Mouse (Mus musculus) embryo, embryonic 10 days (tissue): ENCODE measurements around the gene 2210011C24Rik.
A peak's percentile ranks its signal among the peaks of the same experiment; 100 is the strongest.
"Not testable (repeated sequence)": the region's sequence is repeated elsewhere in the genome, so short reads cannot be mapped to it uniquely, and the experiment has no call there.

Source experiments
- DNase-seq: peaks from one replicate; pipeline ENCODE4 v3.0.0-alpha.2; 2015; ENCODE audit warnings: low spot score

2210011C24Rik gene

DNA sequence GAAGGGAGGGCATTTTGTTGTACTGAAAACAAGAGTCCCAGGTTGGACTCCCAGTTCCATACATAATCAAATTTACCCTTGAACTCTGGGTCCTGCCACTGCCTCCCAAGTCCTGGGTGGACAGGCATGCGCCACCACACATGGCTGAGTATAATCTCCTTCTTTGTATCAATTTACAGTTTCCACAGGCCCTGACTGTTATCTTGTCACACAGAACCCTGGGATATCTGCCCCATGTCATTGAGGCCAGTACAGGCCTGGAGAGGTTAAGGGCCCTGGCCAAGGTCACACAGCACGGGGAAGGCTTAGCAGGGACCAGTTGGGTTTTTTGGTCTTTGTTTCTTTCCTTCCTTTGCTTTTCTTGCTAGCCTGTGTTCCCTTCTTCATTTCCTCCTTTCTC, 19.5 kb downstream of the 2210011C24Rik start:
- no peak for DNase-seq

DNA sequence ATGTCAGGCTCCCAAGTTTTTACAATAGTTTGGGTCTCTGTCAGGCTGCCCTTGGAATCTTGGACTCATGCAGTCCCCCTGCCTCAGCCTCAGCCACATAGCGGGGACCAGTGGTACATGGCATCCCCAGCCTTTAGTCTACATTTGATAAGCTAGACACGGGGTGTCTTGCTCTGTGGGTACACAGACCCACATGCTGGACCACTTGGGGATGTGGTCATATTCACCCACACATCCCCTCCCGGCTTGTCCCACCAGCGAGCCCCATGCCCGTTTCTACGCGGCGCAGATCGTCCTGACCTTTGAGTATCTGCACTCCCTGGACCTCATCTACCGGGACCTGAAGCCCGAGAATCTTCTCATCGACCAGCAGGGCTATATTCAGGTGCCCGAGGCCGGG, 21.8 kb downstream of the 2210011C24Rik start:
- DNase-seq = no peak

DNA sequence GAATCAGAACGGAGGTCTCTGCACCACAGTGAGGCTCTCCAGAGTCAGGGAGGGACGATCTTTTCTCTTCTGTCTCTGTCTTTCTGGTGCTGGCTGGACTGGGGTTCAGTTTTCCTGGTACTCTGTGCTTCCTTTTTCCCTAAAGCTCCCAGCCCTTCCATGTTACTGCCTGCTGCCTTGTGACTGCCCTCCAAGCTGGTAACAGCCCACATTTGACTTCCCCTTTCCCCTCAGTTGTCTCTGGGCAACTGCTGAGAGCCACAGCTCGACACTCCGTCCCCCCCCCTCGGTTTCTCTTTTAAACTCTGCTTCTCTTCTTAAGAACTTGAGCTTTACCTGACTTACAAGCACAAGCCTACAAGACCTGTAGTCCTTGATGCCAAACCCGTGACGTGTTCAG, 22.7 kb downstream of the 2210011C24Rik start:
- DNase-seq = no peak

DNA sequence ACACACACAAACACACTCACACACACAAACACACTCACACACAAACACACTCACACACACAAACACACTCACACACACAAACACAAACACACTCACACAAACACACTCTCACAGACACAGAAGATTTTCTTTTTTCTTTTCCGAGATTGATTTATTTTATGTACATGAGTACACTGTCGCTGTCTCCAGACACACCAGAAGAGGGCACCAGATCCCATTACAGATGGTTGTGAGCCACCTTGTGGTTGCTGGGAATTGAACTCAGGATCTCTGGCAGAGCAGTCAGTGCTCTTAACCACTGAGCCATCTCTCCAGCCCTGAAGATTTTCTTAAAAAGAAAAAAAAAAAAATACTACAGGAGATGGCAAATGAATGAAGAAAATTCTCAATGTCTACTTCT, 28.7 kb downstream of the 2210011C24Rik start:
- DNase-seq = not testable (repeated sequence)

DNA sequence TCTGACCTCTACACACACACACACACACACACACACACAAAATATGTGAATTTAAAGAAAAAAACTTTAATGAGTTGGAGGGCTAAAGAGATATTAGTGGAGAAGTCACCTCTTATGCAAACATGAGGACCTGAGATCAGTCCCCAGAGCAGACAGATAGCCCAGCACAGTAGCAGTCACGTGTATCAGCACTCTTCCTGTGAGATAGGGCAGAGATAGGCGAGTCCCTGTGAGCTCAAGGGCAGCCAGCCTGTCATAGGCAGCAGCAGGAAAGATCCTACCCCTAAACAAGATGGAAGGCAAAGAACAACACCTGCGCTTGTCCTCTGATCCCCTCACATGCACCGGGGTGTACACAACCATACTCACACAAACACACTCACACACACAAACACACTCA, 29.5 kb downstream of the 2210011C24Rik start:
- no peak for DNase-seq

DNA sequence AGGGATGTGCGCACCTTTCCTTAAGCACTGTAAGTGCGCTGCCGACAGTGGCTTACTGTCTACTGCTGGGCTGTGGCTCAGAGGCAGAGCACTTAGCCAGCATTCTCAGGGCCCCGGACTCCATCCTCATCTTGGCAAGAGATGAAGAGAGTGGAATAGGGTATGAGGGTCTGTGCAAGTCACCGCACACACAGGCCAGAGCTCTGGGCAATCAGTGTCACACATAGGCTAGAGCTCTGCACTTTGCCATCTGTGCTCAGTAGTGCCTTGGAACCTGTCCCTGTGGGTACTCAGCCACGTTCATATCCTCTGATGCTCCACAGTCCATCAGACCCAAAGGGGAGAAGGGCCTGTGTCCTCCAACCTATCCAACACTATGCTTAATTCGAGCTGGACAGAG, 30.4 kb downstream of the 2210011C24Rik start:
- DNase-seq = no peak

DNA sequence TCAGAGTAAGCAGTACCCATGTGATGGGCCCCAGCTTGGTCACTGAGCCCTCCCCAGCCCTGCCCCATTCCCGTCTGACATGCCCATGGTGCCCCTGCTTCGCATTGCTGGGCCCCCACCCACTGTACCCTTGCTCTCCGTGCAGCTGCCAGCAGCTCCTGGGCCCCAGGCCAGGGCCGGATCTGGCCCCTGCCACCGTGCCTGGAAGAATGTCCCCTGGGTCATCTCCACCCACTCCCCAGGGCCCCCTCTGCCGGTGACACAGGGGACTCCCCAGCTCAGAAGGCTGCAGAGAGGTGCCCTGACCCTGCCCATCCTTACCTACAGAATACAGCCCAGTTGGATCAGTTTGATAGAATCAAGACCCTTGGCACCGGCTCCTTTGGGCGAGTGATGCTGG, 31.1 kb downstream of the 2210011C24Rik start:
- DNase-seq = no peak

DNA sequence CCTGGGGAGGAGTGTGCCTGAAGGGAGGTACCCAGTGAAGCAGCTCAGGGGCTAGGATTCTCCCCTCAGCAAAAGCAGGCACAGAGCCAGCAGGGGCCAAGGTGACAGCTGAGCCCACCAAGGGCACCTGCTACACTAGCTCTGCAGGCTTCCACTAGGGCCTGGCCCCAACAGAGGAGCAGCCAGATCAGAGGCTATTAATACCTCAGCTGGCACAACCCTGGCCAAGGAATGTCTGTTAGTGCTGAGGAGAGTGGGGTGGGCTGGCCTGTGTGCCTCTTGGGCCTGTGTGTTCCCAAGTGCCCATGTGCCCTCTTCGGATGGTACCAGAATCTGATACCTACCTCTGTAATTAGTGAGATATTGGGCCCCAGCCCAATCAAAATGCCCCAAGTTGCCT, 31.7 kb downstream of the 2210011C24Rik start:
- no peak for DNase-seq

DNA sequence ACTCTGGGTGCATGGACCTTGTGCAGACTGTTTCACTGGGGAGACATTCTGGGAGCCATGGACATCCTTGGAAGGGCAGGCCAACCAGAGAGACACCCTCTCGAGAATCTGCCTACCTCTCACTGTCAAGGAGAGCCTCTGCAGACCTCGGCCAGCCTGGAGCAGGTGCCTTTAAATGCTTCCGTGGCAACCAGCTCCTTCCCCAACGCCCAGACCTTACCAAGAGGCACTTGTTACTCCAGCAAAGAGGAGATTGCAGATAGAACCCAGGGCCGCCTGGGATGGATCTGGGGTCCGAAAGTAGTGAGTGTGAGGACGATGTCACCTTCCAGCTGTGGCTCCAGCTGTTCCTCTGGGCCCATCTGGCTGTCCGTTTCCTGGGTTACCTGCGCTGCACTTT, 33.8 kb downstream of the 2210011C24Rik start:
- no peak for DNase-seq

DNA sequence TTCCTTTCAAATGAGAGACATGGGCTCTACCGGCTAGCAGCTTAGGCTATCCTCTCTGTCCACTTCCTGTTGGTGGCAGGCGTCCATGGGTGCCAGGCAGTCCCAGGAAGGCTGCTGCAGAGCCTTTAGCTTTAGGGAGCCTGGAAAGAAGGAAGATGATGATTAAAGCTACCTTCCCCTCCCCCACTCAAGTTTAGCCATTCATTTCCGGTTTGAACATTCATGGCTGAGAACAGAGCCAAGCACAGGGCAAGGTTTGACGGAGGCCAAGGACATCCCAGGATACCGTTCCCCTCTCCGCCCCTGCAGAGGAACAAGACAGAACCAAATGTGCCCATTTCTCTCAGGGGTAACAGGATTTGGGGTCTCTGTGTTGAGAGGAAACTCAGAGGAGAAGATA, 34.3 kb downstream of the 2210011C24Rik start:
- no peak for DNase-seq

DNA sequence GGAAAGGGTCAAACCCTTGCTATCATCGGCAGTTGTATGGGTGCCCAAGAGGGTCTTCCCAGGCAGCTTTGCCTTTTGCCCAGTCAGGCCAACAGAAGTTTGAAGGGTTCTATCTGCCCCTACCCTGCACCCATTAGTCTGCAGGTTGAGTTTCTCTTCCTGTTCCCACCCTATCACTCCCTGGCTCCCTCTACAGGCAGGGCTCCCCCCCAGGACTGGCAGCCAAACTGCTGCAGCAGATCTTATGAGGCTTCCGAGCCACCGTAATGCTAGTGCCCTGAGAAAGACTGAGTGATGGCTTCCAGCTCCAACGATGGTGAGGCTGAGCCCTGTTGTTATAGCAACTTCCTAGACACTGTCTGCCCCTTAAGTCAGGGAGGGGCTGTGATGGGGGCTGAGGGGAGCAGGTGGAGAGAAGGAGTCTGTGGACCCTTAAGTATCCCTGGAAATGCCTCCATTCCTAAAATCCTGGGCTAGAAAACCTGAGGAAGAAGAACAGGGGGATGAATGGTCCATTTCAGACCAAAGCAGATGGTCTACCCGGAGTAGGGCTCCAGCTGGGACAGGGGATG, 35.1 kb downstream of the 2210011C24Rik start:
- DNase-seq = no peak

DNA sequence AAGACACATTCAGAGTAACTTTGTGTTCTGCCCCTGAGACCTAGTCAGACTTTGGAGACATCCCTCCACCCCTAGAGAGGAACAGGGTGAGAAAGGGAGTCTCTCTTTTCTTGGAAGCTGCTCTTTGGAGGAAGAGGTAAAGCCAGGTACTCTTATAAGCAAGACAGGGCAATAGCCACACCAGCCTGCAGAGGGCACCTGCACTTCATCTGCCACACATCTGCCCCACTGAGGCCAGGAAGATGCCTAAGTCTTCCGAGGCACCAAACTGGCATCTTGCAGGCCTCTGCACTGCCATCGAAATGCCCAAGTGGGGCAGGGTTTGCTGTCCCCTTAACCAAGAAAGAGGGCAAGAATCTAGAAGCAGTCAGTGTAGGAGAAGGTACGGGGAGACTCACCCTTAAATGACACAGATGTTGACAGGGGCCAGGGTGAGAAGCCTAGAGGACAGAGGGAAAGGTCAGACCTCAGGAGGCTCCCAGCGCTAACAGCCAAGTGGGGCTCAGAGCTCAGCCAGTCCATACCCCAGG, 35.8 kb downstream of the 2210011C24Rik start:
- no peak for DNase-seq

DNA sequence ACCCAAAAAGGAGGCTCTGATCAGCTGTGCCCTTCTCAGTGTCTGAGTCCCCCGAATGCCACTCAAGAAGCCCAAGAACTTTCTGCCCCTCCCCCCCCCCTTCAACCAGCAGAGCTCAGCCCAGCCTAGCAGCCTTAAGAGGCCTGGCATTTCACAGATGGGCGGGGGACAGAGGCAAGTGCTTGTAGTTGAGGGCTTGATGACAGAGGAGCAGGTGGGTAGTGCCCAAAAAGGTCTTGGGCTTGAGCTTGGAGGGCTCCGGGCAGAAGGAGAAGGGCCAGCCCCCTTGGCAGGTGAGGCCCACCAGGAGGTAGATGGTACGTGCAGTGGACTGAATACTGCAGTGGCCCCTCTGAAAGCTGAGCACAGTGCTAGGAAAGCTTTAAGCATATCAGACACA, 37.5 kb downstream of the 2210011C24Rik start:
- DNase-seq = no peak

DNA sequence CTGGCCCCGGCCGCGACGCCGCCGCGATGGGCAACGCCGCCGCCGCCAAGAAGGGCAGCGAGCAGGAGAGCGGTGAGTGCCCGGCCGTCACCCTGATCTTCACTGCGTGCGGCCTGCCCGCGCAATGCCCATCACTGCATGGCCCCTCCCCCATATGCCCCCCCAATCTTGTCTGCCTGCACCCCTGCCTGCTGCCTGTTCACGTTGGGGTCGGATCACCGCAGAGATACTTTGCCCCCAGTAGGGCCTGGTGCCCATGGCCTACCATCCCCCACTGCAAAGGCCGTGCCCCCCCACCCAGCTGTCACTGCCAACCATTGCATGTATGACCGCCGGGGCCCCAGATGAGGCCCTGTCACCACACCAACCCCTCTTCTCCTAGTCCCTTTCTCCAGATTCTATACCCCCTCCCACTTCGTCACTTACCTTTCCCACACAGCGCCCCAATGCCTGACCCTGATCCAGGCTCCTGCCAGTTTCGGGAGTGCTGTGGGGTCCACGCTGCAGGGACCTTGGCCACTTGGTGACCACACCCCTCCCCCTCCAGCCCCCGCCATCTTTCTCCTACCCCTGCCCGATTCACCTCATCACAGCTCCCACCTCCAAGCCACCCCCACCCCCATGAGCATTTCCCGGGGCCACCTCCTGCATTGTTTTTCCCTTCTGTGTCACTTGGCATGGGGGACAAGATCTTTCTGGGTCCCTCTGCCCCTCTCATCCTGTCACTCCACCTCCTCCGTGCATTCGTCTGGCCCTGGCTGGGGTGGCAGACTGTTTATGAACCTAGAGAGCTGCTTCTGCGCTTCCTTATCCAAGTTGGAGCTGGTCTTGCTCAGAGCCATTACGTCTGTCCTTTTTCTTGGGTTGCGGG, 38.6 kb downstream of the 2210011C24Rik start:
- DNase-seq = peak; percentile 20

DNA sequence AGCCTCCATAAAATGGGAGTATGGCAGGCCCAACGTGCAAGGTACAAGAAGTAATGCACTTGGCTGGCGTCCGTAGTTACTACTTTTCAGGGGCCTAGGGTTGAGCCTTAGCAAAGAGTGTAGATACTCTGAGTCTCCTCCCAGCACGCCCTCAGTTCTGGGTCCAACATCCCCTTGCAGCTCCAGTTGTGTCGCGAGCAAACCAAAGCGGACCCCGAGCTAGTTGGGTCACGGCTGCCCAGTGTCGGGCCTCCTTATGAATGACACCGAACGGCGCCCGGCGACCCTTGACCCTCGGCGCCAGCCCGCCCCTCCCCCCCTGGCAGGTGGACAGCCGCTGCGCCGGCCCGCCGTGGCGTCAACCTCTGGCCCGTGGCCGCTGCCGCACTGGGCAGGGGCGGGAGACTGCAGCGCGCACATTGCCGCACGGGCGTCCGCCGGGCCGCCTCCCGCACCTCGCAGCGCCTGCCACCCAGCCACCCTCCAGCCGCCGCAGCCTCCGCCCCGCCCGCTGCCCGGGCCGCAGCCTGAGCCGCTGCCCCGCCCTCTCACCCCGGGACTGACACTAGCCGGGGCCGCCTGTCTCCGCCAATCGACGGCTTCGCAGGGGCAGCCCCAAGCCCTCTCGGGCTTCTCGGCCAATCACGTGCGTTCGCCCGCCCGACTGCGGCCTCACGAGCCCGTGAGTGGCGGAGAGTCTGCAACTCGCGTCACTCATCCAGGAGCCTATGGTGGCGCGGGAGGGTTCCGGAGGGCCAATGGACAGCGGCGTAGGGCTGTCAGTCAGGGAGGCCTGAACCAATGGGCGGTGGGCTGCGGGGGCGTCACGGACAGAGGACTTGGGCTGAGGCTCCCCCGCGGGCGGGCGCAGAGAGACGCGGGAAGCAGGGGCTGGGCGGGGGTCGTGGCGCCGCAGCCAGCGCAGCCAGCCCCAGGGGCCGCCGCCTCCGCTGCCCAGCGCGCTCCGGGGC, 39.5 kb downstream of the 2210011C24Rik start, which contains the start of gene Prkaca:
TSS of gene Prkaca (plus strand) at position 844 of the 971 bp plus-strand sequence.
- DNase-seq = peak; percentile 99

DNA sequence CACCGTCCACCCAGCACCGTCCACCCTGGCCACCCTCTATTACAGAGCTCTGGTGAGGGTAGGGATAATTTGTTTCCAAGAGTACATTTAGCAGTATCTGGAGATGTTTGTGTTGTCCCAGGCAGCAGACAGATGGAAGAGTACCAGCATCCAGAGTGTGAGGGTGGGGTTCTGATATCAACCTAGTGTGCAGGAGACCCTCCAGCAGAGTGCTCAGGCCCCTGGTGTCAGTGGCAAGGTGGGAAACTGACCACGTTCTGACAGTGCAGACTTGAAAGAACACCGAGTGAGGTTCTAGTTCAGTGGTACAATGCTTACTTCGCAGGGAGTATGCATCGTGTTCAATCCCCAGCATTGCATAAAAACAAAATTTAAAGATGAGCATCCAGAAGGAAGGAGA, 40.3 kb downstream of the 2210011C24Rik start:
- no peak for DNase-seq

DNA sequence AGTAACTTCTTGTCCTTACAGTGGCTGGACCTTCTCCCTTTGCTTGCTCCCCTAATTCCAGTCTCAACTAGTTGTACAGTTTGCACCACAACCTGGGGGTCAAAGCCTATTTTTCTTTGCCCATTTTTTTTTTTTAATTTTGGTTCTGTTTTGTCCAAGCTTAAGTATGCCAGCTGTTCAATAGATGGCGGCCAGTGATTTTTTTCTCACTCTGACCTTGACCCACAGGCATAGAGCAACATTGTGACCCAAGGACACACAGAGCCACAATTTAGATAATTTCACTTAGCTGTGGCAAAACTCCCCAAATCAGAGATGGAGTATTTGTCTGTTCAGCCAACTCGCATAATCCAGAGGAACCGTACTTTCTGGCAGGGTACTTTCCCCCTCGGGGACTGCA, 40.9 kb downstream of the 2210011C24Rik start:
- DNase-seq = no peak

DNA sequence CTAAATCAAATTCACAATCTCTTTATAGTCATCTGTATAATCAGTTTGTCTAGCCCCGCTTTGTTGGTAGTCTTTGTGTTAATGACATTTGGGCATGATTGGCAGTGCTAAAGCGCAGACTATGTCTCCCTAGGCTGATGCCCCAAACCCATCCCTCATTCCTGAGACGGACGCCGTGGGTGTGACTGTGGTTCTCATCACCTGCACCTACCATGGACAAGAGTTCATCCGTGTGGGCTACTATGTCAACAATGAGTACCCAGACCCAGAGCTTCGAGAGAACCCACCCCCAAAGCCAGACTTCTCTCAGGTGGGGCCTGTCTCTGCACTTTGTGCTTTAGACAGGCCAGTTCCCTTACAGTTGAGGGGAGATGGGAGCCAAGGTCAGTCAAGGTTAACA, 44.3 kb downstream of the 2210011C24Rik start:
- no peak for DNase-seq

DNA sequence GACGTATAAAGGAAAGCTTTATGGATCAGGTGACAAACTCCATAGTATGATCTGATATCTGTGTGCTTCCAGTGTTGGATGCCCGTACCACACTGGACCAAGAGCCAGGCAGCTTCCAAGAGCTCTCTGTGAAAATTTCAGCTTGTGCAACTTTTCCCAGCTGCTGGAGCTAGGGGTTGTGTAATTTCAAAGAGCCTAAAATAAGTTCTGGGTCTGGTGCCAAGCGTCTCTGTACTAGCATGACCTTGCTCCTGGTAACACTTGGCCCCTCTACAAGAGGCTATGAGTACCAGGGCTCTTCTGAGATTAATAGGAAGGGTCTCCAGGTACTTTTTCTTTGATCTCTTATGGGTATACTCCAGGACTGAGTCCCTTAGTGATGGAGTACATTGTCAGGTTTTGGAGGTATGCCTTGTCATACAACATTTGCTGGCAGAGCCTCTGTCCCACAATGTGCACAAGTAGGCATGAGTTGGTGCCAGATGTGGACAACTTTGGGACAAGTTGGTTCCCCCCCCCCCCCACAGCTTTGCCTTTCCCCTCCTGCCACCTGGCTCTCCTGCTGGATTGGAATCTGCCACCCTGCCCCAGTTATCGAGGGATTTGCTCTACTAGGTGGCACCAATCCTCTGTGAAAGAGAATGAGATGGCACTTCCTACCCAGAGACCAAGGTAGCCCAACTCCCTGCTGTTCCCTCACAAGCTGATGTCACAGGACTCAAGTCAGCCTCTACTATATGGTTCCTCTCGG, 47.8 kb downstream of the 2210011C24Rik start:
- no peak for DNase-seq
